Mouse (Mus musculus): Measurements from ENCODE around the gene Eps15l1.

Eps15l1 gene

DNA sequence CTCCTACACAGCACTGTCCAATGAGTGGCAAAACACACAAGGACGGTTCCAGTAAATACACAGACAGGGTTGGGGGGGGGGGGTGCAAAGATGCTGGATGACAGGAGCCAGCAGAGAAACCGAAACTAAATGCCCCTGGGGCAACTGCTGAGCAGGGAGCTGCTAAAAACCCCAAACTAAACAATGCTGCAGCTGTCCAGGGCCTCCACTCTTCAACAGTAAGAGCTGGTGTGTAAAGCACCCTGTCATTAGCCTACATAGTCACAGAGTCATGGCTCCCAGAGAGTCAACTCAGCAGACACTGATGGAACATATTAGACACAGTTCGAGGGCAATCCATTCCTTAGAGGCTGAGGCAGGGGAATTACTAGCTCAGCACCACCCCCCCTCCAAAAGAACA lies 11.8 kb downstream of the Eps15l1 start:
- DNase-seq = no peak

DNA sequence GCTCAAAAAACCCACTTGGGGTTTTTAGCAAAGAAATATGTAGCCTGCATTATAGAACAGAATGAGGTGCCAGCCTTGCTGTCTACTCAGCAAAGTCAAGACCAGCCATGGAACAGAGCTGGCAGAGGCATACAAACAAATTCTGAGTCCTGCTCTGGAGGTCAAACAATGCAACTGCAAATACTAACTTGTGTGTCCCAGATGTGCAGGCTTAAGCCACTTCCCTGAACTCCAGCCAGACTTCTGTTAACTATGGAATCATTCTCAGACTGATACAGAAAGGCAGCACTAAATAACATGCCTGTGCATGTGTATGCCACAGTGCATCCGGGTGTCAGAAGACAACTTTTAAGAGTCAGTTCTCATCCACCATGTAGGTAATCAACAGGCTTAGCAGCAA lies 13.4 kb downstream of the Eps15l1 start:
- DNase-seq = no peak

DNA sequence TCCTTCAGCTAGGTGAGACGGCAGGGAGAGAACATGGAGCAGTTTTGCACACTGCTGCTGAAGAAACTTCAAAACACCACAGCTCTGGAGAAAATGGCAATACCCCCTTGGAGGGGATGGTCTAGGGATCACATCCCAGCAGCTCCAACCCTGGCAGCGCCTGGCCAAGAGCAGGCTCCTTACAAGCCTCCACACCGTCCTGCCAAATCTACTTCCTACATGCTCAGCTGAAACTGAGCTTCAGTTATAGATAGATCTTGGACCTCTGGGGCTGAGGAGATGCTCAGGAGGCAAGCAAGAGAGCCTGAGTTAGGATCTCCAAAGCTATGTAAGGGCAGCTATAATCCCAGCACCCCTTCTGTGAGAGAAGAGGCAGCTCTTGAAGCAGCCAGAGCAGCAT lies 18.3 kb downstream of the Eps15l1 start:
- DNase-seq = no peak

DNA sequence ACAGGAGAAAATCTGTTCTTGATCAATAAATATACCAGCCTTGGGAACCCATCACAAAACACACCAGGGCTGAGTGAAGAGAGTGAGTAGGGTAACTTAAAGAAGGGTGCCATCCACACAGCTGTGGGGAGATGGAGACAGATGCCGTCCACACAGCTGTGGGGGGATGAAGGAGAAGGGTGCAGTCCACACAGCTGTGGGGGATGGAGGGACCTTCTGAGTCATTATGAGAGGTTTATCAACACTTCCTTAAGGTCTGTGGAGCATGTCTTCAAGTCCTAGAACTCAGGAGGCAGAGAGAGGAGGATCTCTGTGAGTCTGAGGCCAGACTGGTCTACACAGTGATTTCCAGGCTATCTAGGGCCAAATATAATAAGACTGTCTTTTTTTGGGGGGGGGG lies 19.9 kb downstream of the Eps15l1 start:
- DNase-seq = no peak

DNA sequence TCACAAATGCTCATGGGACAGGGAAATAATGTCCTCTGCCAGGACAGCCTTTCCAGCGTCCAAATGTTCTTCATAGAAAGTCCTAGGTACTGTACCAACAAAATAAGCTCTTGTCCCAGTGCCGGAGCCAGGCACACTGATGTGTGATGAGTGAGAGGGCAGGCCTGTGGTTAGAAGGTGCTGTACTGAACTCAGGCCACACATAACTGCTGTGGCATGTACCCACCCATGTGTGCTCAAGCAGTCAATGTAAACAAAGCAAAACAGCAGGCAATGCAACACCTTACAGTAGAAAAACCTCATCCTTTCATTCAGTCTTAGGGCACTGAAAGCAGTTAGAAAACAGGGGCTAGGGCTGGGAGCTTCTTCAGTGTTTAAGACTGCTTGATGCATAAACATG lies 35.5 kb downstream of the Eps15l1 start:
- no peak for DNase-seq

DNA sequence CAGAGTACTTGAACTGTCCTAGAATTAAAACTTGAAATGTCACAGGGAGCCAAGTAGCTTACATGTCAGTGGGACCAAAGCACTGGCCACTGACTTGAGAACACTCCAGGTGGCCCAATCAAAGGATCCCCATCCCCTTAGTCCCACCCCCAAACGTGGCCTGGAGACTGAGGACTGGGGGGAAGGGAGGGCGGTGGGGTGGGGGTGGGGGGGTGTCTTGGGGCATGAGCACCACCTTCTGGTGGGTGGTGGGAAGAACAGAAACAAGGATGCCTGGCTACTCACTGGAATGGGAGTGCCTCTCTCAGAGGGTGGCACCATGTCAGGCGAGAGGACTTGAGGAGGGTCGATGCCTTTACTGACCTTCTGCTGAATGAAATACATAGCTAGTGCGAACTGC lies 38.9 kb downstream of the Eps15l1 start:
- DNase-seq = no peak

DNA sequence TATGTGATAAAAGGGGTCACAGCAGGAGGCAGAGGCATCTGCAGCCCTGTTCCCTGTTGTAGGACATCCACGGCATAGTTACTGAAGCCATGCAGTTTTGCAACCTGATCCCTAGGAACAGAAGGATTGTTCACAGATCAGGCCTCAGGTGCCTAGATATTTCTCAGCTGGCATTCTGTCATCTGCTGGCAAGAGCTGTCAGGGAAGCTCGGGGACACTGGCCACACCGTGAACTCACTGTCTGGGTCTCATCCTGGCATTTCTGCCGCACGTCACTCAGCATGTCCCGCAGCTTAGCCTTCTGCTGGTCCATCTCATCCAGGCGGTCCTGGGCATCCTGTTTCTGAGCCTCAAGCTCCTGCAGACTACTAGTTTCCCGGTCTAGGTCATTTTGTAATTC lies 40.6 kb downstream of the Eps15l1 start:
- DNase-seq = no peak

DNA sequence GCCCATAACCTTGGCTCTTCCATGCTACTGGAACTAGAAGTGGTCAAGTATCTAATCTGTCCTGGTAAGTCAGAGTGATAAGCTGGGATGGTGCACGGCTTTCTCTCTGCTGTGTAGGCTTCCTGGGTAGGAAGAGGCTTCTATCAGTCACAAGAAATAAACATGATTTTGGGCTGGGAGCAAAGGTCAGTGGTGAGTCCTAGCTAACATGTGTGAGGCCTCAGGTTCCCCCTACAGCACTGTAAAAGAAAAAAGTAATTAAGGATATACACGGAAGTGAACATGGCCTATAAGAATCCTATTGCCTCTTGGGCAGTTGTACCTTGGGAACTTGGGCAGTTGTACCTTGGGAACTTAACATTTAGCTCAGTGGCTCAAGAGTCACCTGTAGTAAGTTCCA lies 44.4 kb downstream of the Eps15l1 start:
- no peak for DNase-seq

DNA sequence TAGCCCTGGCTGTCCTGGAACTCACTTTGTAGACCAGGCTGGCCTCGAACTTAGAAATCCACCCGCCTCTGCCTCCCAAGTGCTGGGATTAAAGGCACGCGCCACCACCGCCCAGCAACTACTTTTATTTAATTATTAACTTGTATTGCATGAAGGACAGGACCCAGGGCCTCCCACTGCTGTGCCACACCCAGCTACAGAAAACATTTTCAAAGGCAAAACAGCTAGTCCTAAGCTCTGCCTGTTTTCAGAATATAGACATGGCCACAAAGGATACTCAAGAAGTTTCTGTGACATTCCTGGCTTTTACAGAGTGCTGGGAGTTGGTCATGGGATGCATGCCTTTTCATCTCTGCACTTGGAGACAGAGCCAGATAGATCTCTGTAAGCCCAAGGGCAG lies 45.0 kb downstream of the Eps15l1 start:
- DNase-seq = no peak

DNA sequence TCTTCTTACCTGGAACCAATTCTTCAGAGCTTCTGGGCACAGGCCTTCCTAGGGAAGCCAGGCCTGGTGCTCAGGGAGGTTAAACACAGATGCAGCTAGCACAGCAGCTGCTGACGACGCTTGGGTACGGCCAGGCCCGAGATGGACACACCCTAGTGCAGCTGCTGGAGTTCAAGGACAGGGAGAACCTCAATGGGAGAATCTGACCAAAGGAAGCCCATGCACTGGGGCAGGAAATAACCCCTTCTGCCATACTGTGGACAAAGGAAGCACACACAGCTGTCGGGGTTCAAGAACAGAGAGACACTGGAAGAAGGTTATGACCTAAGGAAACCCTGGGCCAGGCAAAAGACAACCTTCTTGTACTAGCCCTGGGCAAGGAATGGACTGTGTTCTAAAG lies 46.1 kb downstream of the Eps15l1 start:
- DNase-seq = no peak

DNA sequence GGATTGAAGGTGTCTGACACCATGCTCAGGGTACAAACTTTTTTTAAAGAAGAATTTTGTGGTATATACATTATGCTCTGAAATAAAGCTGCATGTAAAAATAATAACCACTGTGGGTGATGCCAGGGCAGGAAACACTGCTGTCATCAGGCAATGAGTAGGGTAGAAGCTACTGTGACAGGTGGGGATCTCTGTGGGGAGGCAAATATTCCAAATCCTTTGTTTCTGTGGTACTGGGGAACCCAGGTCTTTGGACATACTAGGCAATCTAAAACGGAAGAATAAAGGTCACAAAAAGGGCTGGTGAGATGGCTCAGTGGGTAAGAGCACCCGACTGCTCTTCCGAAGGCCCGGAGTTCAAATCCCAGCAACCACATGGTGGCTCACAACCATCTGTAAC lies 48.9 kb downstream of the Eps15l1 start:
- DNase-seq = no peak

DNA sequence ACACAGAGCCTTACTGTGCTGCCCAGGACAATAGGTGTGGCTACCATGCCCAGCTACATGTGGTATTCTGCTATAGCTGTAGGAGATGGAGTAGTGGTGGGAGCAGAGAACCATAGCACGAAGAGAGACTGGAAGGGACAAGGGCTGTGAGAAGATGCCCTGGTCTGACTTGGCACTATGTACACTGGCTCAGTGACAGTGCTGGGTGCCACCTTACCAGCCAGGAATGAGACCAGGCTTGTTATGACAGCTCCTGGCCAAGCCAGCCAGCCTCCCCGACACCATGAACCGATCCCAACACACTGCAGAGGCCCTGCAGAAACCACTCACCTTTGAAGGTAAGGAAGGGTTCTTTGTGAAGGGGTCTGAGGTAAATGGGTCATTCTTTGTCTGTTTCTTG lies 49.9 kb downstream of the Eps15l1 start:
- no peak for DNase-seq

DNA sequence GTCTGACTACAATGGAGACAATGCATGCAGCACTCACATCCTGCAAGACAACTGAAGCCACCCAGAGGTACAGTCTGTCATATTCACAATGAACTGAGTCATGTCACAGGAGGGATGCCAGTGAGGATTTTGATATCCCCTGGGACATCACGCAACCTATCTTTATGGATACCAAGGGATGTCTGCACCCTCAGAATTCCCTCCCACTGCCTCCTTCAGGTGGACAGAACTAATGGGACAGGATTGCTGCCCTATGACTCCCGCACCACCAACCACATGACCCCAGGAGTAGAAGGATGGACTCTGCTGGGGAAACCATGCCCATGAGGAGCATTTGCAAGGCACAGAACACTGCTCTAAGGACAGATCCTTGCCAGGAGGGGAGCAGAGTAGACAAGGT lies 54.8 kb downstream of the Eps15l1 start:
- DNase-seq = no peak

DNA sequence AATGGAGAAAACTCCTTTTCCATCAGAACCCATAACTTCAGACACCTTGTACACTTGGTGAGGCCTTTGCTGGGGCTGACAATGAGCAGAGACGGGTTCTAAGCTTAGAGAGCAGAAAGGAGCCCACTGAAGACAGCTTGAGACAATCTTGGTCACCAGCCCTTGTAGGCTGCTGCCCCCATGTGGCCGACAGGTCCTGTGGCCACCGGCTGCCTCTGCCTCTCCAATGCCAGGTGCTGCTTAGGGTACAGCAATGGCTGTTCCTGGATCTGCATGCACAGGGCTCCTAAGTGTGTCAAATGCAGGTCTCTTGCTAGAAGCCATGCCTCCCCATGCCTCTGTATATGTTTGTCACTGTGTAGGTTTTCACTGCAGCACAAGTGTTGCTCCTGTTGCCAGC lies 55.4 kb downstream of the Eps15l1 start:
- DNase-seq = peak; percentile 82

DNA sequence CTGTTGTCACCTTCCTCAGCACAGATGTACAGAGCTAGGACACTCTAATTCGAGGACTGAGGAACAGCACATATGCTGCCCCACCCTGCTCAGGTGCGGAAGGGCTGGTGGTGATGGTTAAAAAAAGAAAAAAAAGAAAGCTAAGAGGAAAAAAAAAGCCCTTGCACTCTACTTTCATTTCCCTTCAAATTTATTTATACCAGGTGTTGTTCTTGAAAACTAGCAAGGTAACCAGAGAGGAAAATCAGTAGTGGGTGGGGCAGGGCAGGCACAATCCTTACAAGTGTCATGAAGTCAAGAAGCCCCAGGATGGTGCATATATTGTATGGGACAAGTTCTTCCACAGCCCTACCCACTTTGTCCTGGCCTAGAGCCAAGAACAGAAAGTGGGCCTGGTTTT lies 56.2 kb downstream of the Eps15l1 start:
- DNase-seq = no peak

DNA sequence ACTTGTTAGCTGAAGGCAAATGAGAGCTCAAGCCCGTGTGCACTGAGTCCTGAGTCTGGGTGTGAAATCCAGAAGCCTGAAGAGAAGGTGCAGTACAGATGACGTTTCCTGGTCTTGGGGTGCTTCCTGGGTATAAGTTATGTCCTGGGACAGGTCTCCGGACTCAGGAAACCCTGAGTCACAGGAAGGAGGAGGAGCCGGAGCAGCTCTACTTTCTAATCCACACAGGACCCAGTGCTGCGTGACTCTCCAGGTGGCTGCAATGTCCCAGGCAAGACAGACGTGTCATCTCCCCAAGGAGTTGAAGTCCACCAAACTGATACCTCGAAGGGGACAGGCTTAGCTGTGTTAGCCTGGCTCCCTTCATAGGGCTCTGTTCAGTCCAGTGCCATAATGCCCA lies 57.8 kb downstream of the Eps15l1 start:
- peak; percentile 62 for DNase-seq

DNA sequence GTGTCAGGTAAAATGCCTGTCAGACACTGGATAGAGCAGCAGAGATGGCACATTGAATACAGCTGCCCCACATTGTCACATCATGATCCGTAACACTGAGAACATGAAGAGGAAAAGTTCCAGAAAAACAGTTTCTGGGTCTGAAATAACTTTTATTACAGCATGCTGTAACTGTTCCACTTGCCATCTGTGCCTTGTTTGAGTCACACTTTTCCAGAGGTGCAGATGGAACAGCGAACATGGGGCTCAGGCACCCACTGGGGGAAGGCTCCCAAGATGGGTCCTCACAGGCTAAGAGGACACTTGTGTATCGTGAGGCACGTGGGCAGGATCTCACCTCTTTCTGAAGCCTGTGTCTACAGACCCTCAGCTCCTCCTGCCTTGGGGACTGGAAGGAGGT lies 58.5 kb downstream of the Eps15l1 start:
- no peak for DNase-seq

DNA sequence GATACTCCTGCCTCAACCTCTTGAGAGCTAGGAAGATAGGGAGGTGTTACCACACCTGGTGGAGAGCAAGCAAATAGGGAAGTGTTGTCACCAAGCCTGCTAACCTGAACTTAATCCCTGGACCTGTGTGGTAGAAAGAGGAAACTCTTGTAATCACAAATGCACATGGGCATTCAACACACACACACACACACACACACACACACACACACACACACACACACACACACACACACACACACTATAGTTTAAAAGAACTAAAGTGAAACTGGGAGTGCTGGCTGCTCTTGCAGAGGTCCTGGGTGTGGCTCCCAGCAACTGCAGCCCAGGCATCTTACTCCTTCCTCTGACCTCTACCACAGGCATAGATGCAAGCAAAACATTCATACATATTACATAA lies 61.1 kb downstream of the Eps15l1 start:
- DNase-seq = no peak

DNA sequence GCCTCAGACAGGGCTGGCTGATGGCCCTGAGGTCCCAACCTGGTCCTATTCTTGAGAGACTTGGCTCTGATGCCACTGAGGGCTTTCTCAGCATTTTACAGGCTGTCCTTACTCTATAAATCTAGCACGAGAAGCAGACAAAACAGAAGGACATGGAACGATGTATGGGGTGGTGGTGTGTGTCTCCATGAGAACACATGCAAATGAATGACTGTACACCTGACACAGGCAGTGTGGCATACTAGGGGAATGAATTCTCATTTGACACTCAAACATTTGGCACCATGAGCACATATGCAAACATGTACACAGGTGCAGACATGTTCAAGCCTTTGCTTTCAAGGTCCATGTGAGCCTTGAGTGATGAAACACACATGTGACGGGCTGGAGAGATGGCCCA lies 64.7 kb downstream of the Eps15l1 start:
- DNase-seq = no peak

DNA sequence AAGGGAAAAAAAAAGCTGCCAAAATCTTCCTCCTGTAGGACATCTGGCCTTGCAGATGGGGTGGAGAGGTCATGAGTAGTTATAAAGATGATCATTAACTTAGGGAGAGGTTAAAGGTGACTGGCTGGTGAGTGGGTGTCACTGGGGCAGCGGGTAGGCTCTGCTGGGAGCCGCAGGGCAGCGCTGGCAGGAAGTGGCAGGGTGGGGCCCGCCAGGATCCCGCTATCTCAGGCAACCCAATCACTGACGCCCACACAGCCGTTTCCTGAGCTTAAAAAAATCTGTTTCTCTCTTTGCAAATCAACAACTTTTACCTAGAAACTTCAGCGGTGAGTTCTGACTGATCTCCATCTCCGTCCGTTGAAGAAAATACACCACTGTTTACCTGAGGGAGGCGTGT lies 67.0 kb downstream of the Eps15l1 start:
- DNase-seq = peak; percentile 66

DNA sequence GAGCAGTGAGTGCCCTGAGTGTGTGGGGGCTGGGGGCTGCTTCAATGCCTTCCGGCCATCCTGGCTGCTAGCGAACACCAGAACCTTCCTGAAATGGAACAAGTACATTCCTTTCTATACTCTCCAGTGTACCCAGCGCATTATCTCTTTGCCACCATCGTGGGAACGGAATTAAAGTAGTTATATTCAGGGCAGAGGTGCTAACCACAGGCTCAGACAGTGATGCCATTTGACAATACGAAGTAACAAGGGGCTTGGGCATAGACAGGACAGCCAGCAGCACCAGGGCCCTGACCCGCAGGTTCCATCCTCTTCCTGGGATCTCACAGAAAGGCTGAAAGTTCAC lies 67.6 kb downstream of the Eps15l1 start:
- DNase-seq = no peak

DNA sequence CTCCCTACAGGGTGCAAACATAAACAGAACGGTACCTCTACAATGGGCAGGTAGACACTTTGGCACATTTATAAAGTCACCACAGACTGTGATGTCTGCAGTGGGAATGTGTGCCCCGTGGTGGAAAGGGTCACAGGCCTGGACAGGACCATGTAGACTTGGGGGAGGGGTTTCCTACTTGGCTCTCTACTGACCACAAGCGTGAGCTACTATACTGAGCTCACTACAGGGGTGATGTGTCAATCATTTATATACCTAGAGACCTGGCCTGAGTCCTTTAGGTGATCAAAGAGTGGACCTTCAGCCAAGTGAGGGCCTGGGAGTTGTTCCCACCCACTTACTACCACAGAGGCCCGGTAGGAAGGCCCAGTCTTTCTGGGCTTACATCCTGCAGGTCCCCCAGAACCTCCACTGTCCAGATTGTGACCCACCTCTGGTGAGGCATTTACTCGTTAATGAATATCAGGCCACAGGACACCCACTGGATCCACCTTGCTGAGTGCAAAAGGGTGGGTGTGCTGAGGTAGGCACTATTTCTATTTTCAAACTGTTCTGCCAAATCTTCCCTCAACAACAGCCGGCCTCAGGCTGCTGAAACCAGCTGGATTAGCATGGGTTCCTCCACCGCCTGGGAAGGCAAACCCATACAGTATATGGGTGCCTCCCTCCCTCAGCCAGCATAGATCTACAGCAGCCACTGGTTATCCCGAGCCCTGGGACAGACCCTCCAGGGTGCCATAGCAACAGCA lies 68.1 kb downstream of the Eps15l1 start:
- peak; percentile 62 for DNase-seq

DNA sequence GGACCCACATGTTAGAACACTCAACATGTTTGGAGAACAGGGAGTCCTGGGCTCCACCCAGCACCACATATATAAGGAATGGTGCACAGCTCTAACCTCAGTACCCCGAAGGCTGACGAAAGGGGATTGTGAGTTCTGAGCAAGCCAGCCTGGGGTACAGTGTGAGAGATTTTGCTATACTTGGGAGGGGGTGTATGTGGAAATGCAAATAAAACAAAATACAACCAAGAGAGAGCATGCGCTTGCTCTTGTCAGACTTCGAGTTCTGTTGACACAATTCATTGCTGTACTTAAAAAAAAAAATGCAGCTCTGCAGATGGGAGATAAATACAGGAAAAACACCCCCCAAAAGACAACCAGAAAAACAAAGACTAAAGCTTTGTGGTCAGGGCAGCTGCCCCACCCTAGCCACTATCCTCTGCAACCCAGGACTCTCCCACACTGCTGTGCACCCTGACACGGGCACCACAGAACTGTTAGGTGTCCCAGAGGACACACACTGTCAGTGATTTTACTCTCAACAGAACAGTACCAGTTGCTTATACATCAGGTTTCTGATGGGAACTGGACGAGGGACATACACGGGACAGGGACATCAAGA lies 69.8 kb downstream of the Eps15l1 start:
- DNase-seq = no peak

DNA sequence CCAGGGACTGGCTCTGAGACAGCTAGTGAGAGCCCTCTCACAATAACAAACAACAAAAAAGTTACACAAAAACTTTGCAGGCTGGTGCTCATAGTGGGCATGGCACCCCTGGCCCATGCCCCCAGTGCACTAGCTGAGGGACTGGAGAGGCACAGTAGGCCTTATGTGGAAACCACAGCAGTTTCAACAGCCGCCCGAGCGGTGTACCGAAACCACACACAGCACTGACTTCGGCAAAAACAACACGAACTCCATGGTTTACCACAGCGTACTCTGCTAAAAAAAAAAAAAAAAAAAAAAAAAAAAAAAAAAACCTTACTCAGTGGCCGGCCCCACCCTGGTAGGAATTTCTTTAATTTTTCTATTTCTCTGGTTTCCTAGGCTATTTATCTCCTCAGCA lies 70.5 kb downstream of the Eps15l1 start:
- no peak for DNase-seq

DNA sequence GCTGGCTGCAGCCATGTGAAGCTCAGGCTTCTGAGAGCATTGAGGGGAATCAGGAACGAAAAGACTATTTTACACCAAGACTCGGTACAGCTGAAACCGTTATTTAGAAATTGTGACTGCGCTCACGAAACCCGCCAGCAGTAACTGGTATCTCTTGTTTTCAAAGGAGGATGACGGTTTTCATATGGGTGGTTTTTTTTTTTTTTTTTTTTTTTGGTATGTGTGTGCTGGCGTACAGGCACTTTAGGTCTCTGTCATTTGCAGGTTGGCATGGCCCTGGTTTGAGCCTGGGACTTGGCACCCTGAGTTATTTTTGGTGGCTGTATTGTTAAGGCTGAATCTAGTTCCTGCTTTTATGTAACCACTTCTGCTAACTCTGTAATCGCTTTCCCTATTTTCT lies 71.4 kb downstream of the Eps15l1 start:
- DNase-seq = no peak

All from kidney, adult 18-20 months (tissue).